Mouse (Mus musculus): Measurements from ENCODE around the gene Gm7075.

- no peak for TF ChIP-seq CTCF (IDR thresholded peaks at IDR 0.05; ENCODE audit: control insufficient read depth, insufficient read depth, insufficient replicate concordance, low read depth, low read length)
- no peak for TF ChIP-seq POLR2A (IDR thresholded peaks at IDR 0.05; ENCODE audit: control insufficient read depth, low read depth, low read length)
Measured at GRCm38 (mm10) chr10:63402731-63403504, 18.7 kb downstream of the Gm7075 start.
